Mouse (Mus musculus): ENCODE results near the gene Dap.

Gene Dap

GRCm38 (mm10) chr15:31237898-31238297 is 13.8 kb downstream of the Dap start:
- DNase-seq (ENCODE audit: low spot score), result no peak

- DNase-seq (ENCODE audit: low spot score), result no peak
These were observed 14.5 kb downstream of the Dap start for GRCm38 (mm10) chr15:31238611-31239010.

DNA sequence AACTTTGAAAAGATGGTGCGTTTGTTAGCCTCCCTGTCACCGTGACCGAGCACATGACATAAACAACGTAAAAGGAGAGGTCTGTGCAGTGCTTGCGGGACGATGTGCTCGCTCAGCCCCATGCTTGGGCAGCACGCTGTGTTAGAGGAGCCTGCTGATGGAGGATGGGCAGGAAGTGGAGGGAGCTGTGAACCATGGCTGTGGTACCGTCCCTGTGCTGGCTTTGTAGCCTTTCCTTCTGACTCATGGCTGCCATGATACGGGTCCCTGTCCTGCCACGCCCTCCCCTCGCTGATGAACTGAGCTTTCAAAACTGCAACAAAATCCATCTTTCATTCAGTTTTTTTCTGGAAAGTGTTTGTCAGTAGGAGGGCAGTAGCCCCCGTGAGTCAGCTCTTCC is 15.6 kb downstream of the Dap start:
- no peak for DNase-seq (ENCODE audit: low spot score)

DNA sequence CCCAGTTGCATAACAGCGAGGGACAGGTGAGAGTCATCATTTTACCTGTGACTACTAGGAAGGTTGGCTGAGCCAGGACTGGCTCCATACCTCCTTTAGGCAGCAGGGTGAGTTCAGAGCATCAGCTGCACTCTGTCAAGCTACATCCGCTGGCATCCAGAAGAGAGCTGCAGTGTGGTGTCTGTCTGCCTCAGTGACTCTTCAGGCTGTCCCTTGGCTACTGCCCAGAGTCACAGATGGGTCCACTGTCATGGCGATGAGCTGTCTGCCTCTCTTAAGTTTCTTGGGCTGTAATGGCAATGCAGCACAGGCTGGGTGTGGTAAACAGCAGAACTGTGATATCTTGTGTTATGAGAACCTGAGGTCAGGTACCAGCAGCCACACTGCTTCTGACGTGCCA is 16.1 kb downstream of the Dap start:
- DNase-seq (ENCODE audit: low spot score), result no peak

DNA sequence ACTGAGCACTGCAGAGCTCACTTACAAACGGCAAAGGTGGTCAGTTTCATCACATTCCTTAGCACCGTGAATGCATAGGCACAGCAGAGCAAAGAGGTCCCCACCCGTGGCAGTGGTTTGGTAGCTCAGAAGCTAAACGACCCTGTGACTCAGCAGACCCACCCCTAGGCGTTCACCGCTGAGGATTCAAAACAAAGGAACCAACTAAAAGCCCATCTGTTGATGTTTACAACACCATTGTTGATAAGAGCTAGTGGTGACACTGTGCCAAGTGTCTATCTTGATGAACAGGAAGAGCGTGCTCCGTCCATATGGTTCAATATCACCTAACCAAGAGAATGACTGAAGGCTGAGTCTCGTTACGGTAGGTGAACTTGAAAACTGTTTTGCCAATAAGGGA is 19.1 kb downstream of the Dap start:
- DNase-seq (ENCODE audit: low spot score), result no peak

GRCm38 (mm10) chr15:31244696-31245445 is 20.8 kb downstream of the Dap start:
- no peak for DNase-seq (ENCODE audit: low spot score)

GRCm38 (mm10) chr15:31245934-31246333 is 21.8 kb downstream of the Dap start:
- DNase-seq (ENCODE audit: low spot score), result no peak

GRCm38 (mm10) chr15:31247035-31247434 is 22.9 kb downstream of the Dap start:
- no peak for DNase-seq (ENCODE audit: low spot score)

- no peak for DNase-seq (ENCODE audit: low spot score)
These were observed 24.8 kb downstream of the Dap start for GRCm38 (mm10) chr15:31248882-31249281.

GRCm38 (mm10) chr15:31250027-31250426 is 25.9 kb downstream of the Dap start:
- no peak for DNase-seq (ENCODE audit: low spot score)

DNA sequence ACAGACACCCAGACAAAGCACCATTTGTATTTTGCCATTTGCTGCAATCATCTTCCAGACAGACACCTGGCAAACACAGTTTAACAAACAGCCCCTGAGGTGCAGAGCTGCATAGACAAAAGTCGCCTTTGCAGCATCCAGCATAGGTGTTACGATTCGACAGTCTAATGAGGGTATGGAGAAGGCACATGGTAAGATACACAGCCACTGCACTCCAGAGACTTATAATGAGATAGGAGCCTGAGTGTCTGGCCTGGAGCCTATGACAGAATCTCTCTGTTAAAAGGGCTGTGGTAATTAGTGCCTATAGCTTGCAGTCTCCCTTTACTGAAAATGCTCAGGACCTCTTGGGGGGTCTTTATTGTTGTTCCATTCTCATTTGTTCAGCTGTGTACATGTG is 26.6 kb downstream of the Dap start:
- no peak for DNase-seq (ENCODE audit: low spot score)

- DNase-seq (ENCODE audit: low spot score), result no peak
These were observed 27.1 kb downstream of the Dap start for GRCm38 (mm10) chr15:31251189-31251588.

- DNase-seq (ENCODE audit: low spot score), result no peak
These were observed 28.6 kb downstream of the Dap start for GRCm38 (mm10) chr15:31252590-31253311.

GRCm38 (mm10) chr15:31253380-31253779 is 29.3 kb downstream of the Dap start:
- no peak for DNase-seq (ENCODE audit: low spot score)

GRCm38 (mm10) chr15:31253963-31254362 is 29.8 kb downstream of the Dap start:
- DNase-seq (ENCODE audit: low spot score), result no peak

- DNase-seq (ENCODE audit: low spot score), result no peak
These were observed 30.9 kb downstream of the Dap start for GRCm38 (mm10) chr15:31254939-31255535.

GRCm38 (mm10) chr15:31255762-31256161 is 31.6 kb downstream of the Dap start:
- DNase-seq (ENCODE audit: low spot score), result no peak

DNA sequence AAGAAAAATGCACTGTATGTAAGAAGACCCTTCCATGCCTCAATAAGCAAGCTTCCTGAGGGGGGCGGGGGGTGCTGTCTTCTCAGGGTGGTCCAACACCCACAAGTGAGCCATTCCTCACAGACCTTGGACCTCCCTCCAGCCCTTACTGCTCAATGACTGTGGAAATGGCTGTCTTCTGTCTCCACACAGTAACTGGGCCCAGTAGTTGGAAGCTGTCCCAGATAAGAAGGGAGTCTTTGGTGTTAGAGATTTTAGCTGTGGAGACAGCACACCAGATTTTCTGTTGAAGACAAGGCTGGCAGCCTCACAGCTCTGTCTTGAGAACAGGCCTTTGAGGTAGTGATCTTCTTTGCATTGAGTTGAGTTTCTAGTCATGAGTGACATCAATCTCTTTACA is 33.2 kb downstream of the Dap start:
- no peak for DNase-seq (ENCODE audit: low spot score)

GRCm38 (mm10) chr15:31258029-31258692 is 34.0 kb downstream of the Dap start:
- DNase-seq (ENCODE audit: low spot score), result no peak

DNA sequence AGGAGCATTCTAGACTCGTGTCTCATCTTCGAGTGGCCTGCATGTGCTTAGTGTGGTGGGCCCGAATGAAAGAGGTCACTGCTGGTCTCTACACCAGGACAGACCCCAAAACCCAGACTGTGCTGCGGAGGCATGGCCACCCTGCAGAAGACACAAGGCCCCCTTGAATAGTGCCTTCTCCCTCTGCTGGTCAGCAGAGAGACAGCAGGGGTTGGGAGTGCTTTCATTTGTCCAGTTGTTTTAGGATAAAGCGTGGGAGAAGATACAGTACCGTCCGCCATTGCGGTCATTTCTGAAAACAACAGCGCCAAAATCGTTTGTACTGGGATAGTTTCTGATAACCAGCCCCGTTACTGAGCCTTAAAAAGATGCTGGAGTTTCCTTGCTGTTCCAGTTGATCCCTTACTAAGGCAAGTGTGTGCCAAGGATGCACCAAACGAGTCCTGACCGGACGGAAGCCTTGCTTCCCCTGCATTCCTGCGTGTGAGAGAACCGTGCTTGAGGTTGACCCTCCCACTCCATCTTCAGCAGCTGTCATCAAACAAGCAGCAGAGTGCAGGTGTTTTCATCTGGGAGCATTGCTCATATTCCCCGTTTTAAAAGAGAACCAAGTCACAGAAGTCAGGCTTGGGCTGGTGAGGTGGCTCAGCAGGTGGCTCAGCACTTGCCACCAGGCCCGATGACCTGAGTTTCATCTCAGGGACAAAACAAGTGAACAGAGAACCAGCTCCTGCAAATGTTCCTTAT is 34.8 kb downstream of the Dap start:
- DNase-seq (ENCODE audit: low spot score), result no peak

GRCm38 (mm10) chr15:31261094-31261493 is 37.0 kb downstream of the Dap start:
- no peak for DNase-seq (ENCODE audit: low spot score)

DNA sequence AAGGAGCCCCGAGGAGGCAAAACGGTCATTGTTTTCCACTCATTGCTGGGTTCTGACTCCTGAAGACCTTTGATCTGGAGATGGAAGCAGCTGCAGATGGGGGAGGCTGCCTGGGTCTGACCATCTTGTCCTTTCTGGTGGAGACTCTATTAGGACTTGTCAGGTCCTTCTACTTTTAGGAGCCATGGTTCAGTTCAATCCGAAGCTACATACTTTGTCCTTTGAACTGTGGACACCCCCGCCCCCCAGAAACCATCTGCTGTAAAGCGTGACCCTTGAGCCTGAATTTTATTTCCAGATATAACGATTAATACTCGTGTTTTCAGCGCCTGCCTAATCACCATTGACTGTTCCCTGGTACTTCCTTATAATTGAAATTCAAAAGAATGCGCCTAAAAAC is 38.2 kb downstream of the Dap start:
- no peak for DNase-seq (ENCODE audit: low spot score)

Data from testis, postnatal 10 days (tissue).